Comparison of ENCODE assay signal across 8 mouse cellular contexts in genomic region chr1:72283992-72284485, GRCm38 (mm10). TPM values are rescaled to one million over a fixed set of nuclear protein-coding genes. Genes with fewer than 3 reads are reported as not detected.
DNase-seq lines count a peak whose midpoint lies in the region; ATAC-seq and TF ChIP-seq lines count a peak whose summit lies in the region.

Pecr (minus strand) TSS chr1:72284314.
Tmem169 (plus strand) TSS chr1:72284369.

- peak within 1 kb of the TSS; percentile 58 for H3K4me3 ChIP-seq in hindbrain, embryonic 15.5 days

- TF ChIP-seq CTCF in Patski (IDR thresholded peaks at IDR 0.05): no peak

- no peaks in the 10 kb centered on the region for H3K9me3 ChIP-seq in hindbrain, embryonic 15.5 days

- WGBS in hindbrain, embryonic 15.5 days: under 1% methylated on average over 30 of the region's 30 CpGs

- CTCF ChIA-PET in Patski (lab: Charles Lee): interaction anchor here (0.8 kb wide), 1 partner anchor 22 kb away, joined by 3 read pairs; no protein-coding TSS in a partner anchor

- peak within 1 kb of the TSS; percentile 86 for H3K27ac ChIP-seq in hindbrain, embryonic 15.5 days (replicated peaks)

- H3K4me2 ChIP-seq in hindbrain, embryonic 15.5 days: peak within 1 kb of the TSS; percentile 96

- H3K4me1 ChIP-seq in hindbrain, embryonic 15.5 days (replicated peaks): peaks cover 30% of the 10 kb centered on the region

- peaks cover under 1% of the 10 kb centered on the region; the same call in 1 of the 2 replicates for H3K36me3 ChIP-seq in hindbrain, embryonic 15.5 days

- no peaks in the 10 kb centered on the region for H3K27me3 ChIP-seq in Patski
- no peaks in the 10 kb centered on the region for H3K27me3 ChIP-seq in hindbrain, embryonic 15.5 days

- in situ Hi-C loops in Patski (cut with MboI; ENCODE audit: low pct_unique_long_range_greater_than_20kb): no loop called here

- POLR2A ChIA-PET in Patski (lab: Charles Lee): interaction anchor here (1.2 kb wide), 1 partner anchor 28 kb away, joined by 3 read pairs; no protein-coding TSS in a partner anchor

- H3K9ac ChIP-seq in hindbrain, embryonic 15.5 days: peak within 1 kb of the TSS; percentile 67

- peak; percentile 96 for ATAC-seq in Patski
- ATAC-seq in hindbrain, embryonic 15.5 days (ENCODE audit: low FRiP score, low read depth): peak; percentile 99

- DNase-seq in Patski (ENCODE audit: low read depth, low spot score): peak; percentile 50
- peak; percentile 96 for DNase-seq in cerebellum, postnatal 14 days
- peak; percentile 81 to 84 for DNase-seq in frontal cortex, postnatal 25 days (ENCODE audit: low spot score in 2 of 2)
- DNase-seq in left cerebral cortex, adult 11 months (ENCODE audit: low spot score): peak; percentile 91
- DNase-seq in lung, postnatal 4 days: peak; percentile 94 to 95
- DNase-seq in retina, postnatal 7 days (ENCODE audit: low read depth, low spot score): peak; percentile 79
- DNase-seq in urinary bladder, adult 2 months (ENCODE audit: low spot score): peak; percentile 75

RNA-seq across cellular contexts. Expression of gene Pecr, which starts in this region (rescaled TPM):
- 27.2 TPM for polyA plus RNA-seq in Patski (2021)
- 8.6 and 9.5 TPM in 2 replicates for polyA plus RNA-seq in hindbrain, embryonic 15.5 days (2015; fragmentation: Nextera tagmentation; extraction: Ambion mirVana)
- 15.3 and 16.5 TPM in 2 replicates for polyA plus RNA-seq in urinary bladder, adult 2 months (2012; rRNA removed)

RNA-seq across cellular contexts. Expression of gene Tmem169, which starts in this region (rescaled TPM):
- 1.4 TPM for polyA plus RNA-seq in Patski (2021)
- polyA plus RNA-seq in hindbrain, embryonic 15.5 days (2015; fragmentation: Nextera tagmentation; extraction: Ambion mirVana): 34.7 and 35.8 TPM in 2 replicates
- 0.15 and 0.21 TPM in 2 replicates for polyA plus RNA-seq in urinary bladder, adult 2 months (2012; rRNA removed)

Comparison
In these comparisons a context has a peak if more than half of its experiments do, and no peak if none do; other contexts are left out.
1. Peak in every context shown above with its lines: DNase-seq, ATAC-seq, H3K4me3 ChIP-seq and H3K27ac ChIP-seq.
2. RNA of gene Tmem169 (polyA plus RNA-seq): 34.7 to 35.8 TPM in hindbrain, embryonic 15.5 days; 1.4 TPM in Patski (single experiment) and 0.15 to 0.21 TPM in urinary bladder, adult 2 months; every median in the first group is over 10 times any median in the second.